Mouse (Mus musculus): Measurements from ENCODE around the gene Ctc1. TPM values are rescaled to one million over a fixed set of nuclear protein-coding genes. Genes with fewer than 3 reads are reported as not detected.
"Not testable (repeated sequence)": the region's sequence is repeated elsewhere in the genome, so short reads cannot be mapped to it uniquely, and the experiment has no call there.

Ctc1 gene
- total RNA-seq (2017) = 18.0 and 30.8 TPM in 2 replicates

DNA sequence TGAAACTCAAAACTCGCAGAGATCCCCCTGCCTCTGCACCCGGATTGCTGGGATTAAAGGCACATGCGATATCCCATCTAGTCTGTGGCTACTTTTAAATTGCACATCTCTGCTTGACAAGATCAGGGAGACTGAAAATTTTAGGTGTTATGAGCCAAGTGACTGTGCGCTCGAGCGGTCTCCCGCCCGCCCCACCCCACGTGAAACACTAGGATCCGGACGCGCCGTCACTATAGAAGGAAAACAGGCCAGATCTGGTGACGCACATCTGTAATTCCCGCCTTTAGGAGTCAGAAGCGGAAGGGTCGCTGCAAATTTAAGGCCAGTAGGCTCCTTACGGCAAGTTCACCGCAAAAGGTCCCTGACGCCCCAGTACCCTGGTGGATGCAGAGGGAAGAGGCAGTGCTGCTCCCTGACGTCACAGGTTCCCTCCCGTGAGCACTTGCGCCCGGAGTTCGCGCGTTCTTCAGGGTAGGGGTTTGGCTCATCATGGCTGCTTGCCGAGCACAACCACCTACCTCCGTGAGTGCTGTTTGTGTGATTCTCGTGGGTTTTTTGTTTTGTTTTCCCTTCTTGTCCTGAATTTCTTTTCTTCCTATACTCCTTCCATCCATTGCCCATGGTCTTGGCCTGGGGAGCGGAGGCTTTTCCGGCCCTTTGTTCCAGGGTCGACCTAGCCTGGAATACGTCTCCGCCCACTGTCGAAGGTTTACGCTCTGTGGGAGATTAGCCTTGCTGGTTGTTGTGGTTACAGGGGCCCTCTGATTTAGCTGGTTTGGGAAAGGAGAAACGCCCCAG, at the start of gene Ctc1:
TSS of gene Ctc1 (plus strand) at position 268 of the 798 bp plus-strand sequence.
- ATAC-seq (replicated peaks; ENCODE audit: low read depth, poor library complexity, severe bottlenecking) = peak; percentile 94

DNA sequence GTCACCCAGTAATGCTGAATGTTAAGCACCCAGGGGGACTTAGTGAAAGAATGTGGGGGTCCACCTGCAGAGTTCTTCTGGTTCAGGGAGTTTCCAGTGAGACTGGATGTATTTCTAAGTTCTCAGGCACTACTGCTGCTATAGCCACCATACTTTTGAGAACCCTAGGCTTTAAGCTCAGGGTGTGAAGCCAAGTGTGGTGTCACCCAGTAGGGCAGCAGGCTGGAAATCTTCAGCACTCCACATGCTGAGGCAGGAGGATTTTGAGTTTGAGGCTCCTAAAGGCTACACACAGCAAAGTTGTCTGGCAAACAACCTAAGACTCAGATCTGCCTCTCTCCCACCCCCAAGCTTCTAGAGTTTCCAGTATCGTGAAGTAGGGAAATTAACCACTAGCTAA, 49.2 kb upstream of the Ctc1 start:
- ATAC-seq (replicated peaks; ENCODE audit: low read depth, poor library complexity, severe bottlenecking) = no peak

DNA sequence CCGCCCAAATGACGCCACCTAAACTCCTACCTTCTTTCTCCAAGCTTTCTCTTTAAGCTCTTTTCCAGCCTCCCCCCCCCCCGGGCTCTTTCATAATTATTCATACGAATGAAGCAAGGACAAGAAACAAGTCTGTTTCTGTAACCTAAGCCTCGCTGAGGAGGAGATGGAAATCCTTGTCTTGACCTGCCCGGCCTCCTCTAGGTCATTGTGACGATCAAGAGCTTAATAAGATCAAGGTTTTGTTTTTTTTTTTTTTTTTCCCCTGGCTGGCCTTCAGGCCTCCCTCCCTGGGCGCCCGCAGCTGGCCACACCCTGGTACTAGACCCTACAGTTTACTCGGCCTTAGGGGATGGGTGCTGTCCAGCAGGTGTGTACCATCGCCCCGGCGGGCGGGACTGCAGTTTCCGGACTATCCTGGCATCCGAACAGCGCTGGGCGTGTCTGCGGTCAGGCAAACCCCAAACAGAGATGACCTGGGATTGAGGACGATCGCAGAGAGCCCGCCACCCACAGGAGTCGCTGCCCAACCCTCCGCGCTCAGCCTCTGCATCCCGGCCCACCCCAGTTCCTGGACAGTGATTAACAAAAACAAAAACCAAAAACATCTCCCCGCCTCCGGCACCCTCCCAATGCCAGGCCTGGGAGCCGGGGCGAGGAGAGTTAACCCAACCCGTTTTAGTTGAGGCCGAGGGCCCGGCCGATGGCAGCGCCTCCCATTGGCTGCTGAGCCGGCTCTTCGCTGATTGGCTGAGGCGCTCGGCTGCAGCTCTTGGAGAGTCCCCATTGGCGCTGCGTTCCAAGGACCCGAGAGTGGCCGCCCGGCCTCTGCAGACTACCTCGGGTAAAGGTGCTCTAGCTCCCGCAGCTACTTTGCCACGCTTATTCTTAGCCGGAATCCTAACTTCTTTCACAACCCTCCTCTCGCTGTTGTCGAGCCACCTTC, 48.1 kb upstream of the Ctc1 start, which contains the start of gene Slc25a35:
TSS of gene Slc25a35 (plus strand) at position 795 of the 946 bp plus-strand sequence.
- peak; percentile 91 for ATAC-seq (replicated peaks; ENCODE audit: low read depth, poor library complexity, severe bottlenecking)

DNA sequence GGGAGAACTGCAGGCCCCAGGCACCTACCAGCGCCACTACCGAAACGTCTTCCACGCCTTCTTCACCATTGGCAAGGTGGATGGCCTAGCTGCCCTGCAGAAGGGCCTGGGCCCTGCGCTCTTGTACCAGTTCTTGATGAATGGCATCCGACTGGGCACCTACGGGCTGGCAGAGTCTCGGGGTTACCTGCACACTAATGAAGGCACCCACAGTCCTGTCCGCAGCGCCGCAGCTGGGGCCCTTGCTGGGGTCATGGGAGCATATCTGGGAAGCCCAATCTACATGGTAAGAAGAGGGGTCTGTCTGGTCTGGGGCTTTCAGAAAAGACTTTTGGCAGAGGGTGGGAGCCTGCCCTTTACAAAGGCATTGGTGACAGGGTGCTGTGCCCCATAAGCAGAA, 47.0 kb upstream of the Ctc1 start:
- ATAC-seq (replicated peaks; ENCODE audit: low read depth, poor library complexity, severe bottlenecking) = no peak

DNA sequence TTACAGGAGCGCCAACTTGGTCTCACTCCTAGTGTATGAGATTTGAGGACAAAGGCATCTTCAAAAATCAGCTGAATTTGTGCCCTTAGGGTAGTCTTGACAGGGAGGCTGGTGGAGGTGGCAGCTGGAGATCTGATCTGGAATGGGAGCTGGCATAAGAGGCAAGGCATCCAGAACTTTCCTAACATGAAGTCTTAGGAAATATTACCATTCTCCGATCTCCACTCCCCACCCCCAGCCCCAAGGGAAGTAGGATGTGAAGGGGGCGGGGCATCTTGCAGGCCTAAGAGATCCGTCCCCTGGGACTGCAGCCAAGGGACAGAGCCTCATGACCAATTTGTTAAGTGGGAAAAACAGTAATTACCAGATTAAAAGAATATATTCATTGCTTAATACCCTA, 45.5 kb upstream of the Ctc1 start:
- ATAC-seq (replicated peaks; ENCODE audit: low read depth, poor library complexity, severe bottlenecking) = no peak

DNA sequence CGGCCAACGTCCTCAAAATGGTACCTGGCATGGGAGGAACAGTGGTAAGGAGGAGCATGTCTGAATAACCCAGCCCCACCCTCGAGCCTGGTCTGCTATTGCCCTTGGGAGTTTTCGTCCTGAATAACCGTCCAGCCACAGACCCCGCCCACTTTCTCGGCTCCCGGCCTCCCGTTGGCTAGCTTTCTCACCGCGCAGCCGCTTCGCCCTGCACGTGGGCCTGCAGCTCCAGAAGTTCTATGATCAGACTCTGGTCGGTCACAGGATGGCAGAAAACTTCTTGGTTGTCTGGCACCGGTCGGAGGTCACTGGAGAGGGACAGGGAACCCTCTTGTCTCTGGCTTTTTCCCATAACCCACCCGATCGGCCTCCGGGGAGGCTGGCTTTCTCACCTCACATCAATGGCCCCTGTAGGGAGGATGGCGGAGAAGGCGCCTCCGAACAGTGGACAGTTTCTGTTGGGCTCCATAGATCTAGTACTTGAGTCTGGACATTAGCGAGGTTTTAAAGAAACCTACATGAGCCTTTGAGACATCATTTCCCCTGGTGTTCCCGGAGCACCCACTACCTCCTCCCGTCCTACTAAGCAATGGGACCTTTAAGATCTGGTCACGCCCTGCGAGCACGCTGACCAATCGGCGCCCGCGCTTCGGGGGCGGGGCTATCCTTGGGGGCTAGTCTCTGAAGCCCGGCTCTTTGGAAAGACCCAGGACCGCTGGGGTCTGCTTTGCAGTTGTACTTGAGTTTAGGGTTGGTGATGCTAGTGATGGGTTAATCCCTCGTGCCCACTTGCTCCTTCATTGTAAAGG, 42.3 kb upstream of the Ctc1 start:
- ATAC-seq (replicated peaks; ENCODE audit: low read depth, poor library complexity, severe bottlenecking) = peak; percentile 95

DNA sequence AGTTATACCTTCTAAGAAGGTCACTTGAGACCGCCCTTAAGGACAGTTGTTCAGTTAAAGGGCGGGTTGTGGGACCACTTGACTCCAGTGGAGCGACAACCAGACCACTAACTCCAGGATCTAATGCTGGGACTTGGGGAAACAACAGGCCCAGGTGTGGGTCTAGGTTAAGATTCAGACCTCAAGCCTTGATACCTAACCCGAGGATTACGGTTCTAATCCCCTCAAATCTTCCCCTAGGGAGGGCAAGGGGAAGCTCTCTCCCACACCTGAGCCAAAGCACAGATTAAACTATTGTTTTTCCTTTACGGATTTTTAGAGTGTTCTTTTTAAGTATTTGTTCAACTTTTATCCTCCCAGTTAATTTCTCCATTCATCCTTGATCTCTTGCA, 41.7 kb upstream of the Ctc1 start:
- ATAC-seq (replicated peaks; ENCODE audit: low read depth, poor library complexity, severe bottlenecking) = no peak

DNA sequence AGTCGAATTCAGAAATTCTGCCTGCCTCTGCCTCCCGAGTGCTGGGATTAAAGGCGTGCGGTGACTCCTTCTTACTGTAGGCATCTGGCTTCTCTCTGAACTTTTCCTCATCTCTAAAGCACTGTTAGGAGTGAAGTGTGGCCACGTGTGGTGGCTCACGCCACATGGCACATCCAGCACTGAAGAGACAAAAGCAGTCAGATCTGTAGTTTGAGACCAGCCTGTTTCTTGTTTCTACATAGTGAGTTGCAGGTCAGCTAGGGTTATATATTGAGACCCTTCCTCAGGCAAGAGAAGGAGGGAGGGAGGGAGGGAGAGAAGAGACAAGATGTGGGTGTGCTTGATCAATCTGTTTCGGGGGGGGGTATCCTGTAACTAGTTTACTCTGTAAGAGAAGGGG, 40.6 kb upstream of the Ctc1 start, which contains the start of gene Rangrf:
TSS of gene Rangrf (minus strand) at position 101 of the 400 bp plus-strand sequence.
- no peak for ATAC-seq (replicated peaks; ENCODE audit: low read depth, poor library complexity, severe bottlenecking)

DNA sequence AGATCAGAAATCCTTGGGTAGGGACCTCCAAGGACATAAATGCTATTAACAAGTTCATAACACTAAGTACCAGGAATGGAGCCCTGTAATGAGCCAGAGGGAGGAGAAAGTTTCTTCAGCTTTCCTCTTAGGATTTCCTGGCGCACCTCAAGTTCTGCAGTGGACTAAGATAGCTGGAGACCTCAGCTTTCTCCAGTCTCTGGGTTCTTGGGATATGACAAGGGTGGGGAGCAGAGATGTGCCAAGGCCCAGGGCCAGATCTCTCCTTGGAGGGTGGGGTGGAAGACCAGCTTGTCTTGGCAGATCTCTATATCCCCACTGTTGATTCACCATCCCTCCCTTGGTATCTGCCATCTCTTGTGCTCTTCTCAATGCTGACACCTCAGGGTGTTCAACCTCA, 40.1 kb upstream of the Ctc1 start:
- no peak for ATAC-seq (replicated peaks; ENCODE audit: low read depth, poor library complexity, severe bottlenecking)

DNA sequence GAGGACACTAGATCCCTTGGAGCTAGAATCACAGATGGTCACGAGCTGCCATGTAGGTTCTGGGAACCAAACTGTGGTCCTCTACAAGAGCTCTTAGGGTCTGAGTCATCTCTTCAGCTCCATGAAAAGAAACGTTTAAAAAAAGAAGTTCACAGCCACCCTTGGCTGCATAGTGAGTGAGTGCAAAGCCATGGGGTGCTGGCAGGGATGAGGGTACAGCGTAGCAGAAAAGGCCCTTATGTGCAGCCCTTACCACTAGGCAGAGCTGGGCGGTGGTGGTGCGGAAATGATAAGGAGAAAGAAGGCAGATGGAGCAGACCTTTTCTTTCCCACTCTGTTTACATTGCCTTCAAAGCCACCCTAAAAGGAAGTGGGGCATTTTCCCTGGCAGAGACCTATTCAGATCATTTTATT, 36.4 kb upstream of the Ctc1 start:
- peak; percentile 80 for ATAC-seq (replicated peaks; ENCODE audit: low read depth, poor library complexity, severe bottlenecking)

DNA sequence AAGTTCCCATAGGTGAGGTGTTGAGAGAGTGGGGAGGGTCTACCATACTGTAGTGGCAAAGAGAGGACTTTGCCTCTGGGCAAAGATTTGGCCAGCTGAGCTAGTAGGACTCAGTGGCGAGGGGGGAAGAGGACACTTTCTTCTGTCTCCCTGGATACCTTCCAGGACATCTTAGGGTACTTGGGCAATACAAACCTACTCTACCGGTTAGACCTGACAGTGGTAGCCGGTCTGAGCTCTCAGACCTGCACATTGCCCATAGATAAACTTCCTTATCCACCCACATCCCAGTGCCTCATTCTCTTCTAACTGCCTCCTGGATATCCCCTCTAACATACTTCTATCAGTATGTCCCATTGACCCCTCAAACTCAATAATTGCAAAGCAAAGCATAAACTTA, 34.8 kb upstream of the Ctc1 start:
- ATAC-seq (replicated peaks; ENCODE audit: low read depth, poor library complexity, severe bottlenecking) = no peak

DNA sequence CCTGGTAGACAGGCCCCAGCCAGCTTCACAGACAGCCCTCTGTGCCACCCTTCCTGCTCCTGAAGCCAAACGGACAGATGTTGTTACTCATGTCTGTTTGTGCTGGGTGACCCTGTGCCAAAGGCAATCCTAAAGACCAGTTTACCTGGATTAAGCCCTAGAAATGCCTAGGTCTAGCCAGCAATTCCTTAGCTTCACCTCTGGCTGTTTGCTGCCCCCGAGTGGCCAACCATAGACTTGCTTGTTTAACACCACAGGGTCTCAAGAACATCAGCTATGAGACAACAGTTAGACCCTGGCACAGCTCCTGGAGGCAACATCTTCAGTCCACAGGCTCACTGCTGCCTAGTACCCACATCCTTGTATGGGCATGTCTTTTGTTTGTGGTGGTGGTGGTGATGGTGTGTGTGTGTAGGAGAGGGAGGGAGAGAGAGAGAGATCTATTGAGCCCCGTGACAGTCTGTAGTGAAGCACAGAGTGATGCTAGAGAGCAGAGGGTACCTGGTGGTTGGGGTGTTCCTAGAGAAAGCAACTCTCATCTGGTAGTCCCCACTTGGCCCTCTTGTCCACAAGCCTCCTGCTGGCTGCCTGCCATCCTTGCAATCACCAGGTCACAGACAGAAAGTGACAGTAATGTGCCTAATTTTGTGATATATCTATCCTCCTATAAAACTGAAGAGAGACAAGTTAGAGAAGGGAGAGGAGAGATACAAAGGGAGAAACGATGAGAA, 32.9 kb upstream of the Ctc1 start:
- peak; percentile 82 for ATAC-seq (replicated peaks; ENCODE audit: low read depth, poor library complexity, severe bottlenecking)

DNA sequence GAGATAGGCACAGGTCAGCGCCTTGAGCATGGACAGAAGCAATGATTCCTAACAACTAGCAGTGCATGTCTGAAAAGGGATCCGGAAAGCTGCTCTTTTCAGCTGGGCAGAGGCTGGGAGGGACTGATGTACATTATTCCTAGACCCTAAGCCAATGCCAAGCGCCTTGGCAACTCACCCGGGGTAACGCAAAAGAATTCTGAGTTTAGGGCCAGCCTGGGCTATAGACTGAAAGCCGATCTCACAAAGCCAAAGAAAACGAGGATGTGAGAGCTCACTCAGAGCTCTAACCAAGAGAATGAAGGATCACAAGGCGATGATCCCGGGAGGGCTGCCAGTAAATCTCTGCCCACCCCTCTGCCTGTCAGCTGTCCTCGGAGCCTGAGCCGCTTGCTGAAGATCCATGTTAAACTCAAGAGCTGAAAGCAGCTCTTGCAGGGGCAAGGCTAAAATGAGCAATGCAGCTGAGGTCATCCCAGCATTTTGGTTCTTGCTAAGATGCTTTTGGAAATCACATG, 28.3 kb upstream of the Ctc1 start:
- ATAC-seq (replicated peaks; ENCODE audit: low read depth, poor library complexity, severe bottlenecking) = no peak

DNA sequence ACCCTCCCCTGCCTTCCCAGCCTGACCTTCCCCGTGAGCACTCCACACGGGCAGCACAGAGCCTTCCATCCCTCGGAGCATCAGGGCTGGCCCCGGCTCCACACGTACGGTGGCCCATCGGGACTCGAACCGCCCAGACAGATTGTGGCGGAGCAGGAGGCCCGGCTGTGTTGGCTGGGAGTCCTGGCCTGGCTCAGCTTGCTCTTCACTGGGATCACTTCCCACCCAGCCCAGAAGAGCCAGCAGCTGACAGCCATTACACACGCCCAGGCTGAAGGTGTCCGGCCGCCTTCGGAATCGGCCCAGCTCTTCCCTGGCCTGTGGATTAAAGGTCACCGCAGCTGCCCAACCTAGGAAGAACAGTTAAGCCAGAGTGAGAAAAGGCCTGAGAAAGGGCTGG, 27.4 kb upstream of the Ctc1 start:
- ATAC-seq (replicated peaks; ENCODE audit: low read depth, poor library complexity, severe bottlenecking) = no peak

DNA sequence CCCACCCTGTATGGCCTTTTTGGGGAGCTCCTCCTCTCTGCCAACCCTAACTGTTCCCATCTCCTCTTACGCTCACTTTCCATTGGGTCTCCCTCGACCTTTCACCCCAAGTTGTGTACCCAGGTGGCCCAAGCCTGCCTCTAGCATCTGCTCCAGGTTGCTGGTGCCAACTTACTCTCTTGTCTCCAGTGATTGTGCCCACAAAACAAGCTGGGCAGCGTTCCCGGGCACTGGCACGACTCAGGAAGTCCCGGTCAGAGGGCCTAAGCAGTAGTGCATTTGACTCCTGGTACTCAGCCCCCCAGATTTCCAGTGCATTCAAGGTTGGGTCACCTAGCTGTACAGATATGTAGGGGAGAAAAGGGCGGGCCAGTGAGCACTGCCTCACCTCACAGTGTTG, 22.6 kb upstream of the Ctc1 start:
- ATAC-seq (replicated peaks; ENCODE audit: low read depth, poor library complexity, severe bottlenecking) = no peak

DNA sequence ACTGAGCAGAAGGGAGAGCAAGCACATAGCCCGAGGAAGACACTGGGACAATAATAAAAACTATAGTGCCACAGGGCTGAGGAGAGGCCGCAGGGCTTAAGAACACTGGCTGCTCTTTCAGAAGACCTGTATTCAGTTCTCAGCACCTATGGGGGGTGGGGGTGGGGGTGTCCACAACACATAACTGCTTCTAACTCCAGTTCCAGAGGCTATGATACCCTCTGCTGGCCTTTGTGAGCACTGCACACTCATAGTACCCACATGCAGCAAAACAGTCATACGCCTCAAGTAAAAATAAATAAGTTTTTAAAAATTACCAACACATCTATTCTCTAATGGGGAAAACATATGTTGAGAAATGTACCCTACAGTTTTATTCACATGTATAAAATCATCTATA, 21.3 kb upstream of the Ctc1 start:
- no peak for ATAC-seq (replicated peaks; ENCODE audit: low read depth, poor library complexity, severe bottlenecking)

DNA sequence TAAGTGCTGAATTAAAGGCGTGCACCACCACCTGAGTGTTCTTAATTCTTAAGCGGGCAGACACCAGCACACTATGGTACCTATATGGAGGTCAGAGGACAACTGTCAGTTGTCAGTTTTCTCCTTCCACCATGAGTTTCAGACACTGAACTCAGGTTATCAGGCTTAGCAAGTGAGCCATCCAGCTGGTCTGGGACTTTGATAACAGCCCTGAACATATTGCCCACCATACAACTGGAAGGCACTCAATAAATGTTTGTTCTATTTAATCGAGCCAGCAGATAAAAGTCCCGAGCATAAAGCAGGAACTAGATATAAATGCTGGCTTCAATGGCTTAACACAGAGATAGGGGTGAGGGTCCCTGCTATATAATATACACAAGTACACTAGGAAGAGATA, 18.6 kb upstream of the Ctc1 start:
- no peak for ATAC-seq (replicated peaks; ENCODE audit: low read depth, poor library complexity, severe bottlenecking)

DNA sequence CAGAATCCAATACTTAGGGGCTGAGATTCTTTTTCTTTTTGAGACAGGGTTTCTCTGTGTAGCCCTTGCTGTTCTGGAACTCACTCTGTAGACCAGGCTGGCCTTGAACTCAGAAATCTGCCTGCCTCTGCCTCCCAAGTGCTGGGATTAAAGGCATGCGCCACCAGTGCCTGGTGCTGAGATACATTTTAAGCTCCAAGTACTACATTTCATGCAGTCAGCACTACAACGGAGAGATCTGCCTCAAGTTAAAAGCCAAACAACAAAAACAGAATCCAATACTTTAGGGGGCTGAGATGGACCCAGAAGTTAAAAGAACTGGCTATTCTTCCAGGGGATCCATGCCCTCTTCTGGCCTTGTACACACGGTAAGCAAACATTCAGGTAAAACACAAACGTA, 12.9 kb upstream of the Ctc1 start:
- ATAC-seq (replicated peaks; ENCODE audit: low read depth, poor library complexity, severe bottlenecking) = not testable (repeated sequence)

DNA sequence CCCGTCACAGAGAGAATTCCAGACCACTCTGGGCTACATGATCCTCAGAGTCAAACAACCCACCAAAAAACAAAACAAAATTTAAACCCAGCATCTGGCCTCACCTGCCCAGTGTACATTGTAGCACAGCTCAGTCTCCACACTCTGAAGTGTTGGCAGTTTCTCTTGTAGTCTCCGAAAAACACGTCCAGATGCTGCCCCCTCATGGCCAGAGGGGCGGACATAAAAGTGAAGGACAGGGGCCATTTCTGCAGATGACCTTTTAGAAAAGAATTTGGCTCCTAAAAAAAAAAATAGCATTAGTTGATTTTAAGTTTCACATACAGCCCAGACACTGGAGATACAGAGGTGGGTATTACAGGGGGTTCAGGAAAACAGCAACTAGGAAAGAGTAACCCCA, 12.1 kb upstream of the Ctc1 start:
- no peak for ATAC-seq (replicated peaks; ENCODE audit: low read depth, poor library complexity, severe bottlenecking)

Measured in common myeloid progenitor, adult 5-6 weeks (primary cell).